Comparison of ENCODE assay signal across 28 mouse cellular contexts in genomic region chr7:63468258-63468657, GRCm38 (mm10). TPM values are rescaled to one million over a fixed set of nuclear protein-coding genes. Genes with fewer than 3 reads are reported as not detected.
DNase-seq lines count a peak whose midpoint lies in the region; ATAC-seq and TF ChIP-seq lines count a peak whose summit lies in the region.
"Had no signal": no experiment of that assay in that cellular context is flagged by ENCODE, and none has a peak within 500 bp of the region (broad histone marks: within the 10 kb centered on the region; RNA-seq: fewer than 3 reads in every experiment).

No protein-coding gene starts in this region.

- H3K9me3 ChIP-seq in forebrain, embryonic 16.5 days (ENCODE audit: control insufficient read depth, low read length): no peaks in the 10 kb centered on the region
- H3K9me3 ChIP-seq: embryonic facial prominence, embryonic 15.5 days; heart, embryonic 13.5 days; kidney, embryonic 15.5 days; limb, embryonic 15.5 days; lung, embryonic 15.5 days; midbrain, embryonic 15.5 days; neural tube, embryonic 13.5 days; stomach, embryonic 15.5 days had no signal

- H3K27me3 ChIP-seq in cerebellum, adult 2 months (ENCODE audit: control insufficient read depth, insufficient read depth, low read length): no peaks in the 10 kb centered on the region
- H3K27me3 ChIP-seq in forebrain, embryonic 16.5 days (replicated peaks; ENCODE audit: control insufficient read depth, insufficient read depth, low read length): no peaks in the 10 kb centered on the region
- H3K27me3 ChIP-seq: embryonic facial prominence, embryonic 15.5 days; heart, embryonic 13.5 days; kidney, embryonic 15.5 days; limb, embryonic 15.5 days; lung, embryonic 15.5 days; midbrain, embryonic 15.5 days; neural tube, embryonic 13.5 days; stomach, embryonic 15.5 days had no signal

- TF ChIP-seq CTCF in cerebellum, adult 2 months (IDR thresholded peaks at IDR 0.05; ENCODE audit: borderline replicate concordance, insufficient read depth, low read depth, low read length): no peak

- H3K4me1 ChIP-seq in cerebellum, adult 2 months (ENCODE audit: control insufficient read depth, insufficient read depth, low read length): peaks cover 52% of the 10 kb centered on the region
- no peaks in the 10 kb centered on the region for H3K4me1 ChIP-seq in forebrain, embryonic 16.5 days (replicated peaks; ENCODE audit: control insufficient read depth, insufficient read depth, low read length)
- H3K4me1 ChIP-seq: embryonic facial prominence, embryonic 15.5 days; heart, embryonic 13.5 days; kidney, embryonic 15.5 days; limb, embryonic 15.5 days; lung, embryonic 15.5 days; midbrain, embryonic 15.5 days; stomach, embryonic 15.5 days had no signal

- intact Hi-C loops in heart, postnatal 25 days (cut with DNase I): no loop called here

- WGBS in cerebellum, adult 2 months: 5% methylated on average over 3 of the region's 3 CpGs
- WGBS in forebrain, embryonic 16.5 days: 89% methylated on average over 3 of the region's 3 CpGs

- H3K9ac ChIP-seq in forebrain, embryonic 16.5 days (replicated peaks; ENCODE audit: low read depth, low read length): no peak overlapping the region
- H3K9ac ChIP-seq: embryonic facial prominence, embryonic 15.5 days; heart, embryonic 13.5 days; kidney, embryonic 15.5 days; limb, embryonic 15.5 days; liver, embryonic 14.5 days; lung, embryonic 15.5 days; midbrain, embryonic 15.5 days; neural tube, embryonic 13.5 days; stomach, embryonic 15.5 days had no signal

- peak; percentile 58 for DNase-seq in heart, adult 11 months
- DNase-seq in heart, postnatal 25 days (ENCODE audit: low spot score): no peak
- peak; percentile 20 to 40 for DNase-seq in layer of hippocampus, adult 8-10 months (ENCODE audit: low spot score in 2 of 2)
- DNase-seq in layer of hippocampus, postnatal 36 days: no peak
- peak; percentile 75 to 91 for DNase-seq in cerebellum, adult 2 months
- DNase-seq in cerebellum, postnatal 25 days: peak; percentile 70 to 74
- no peak for DNase-seq in right cerebral cortex, adult 2 months (ENCODE audit: low spot score in 2 of 2)
- DNase-seq: adrenal gland, postnatal 14 days; gastrocnemius, postnatal 25 days; heart, adult 2 months; heart, postnatal 4 days; kidney, adult 11 months; kidney, postnatal 36 days; right cerebral cortex, postnatal 4 days; thymus, postnatal 25 days had no signal

- no peak for TF ChIP-seq POLR2A in cerebellum, adult 2 months (IDR thresholded peaks at IDR 0.05; ENCODE audit: borderline replicate concordance, insufficient read depth, low read length)

- no peak overlapping the region for H3K4me2 ChIP-seq in forebrain, embryonic 16.5 days (ENCODE audit: low read length)
- H3K4me2 ChIP-seq: embryonic facial prominence, embryonic 15.5 days; heart, embryonic 13.5 days; kidney, embryonic 15.5 days; limb, embryonic 15.5 days; lung, embryonic 15.5 days; midbrain, embryonic 15.5 days; neural tube, embryonic 13.5 days; stomach, embryonic 15.5 days had no signal

- no peak overlapping the region for H3K4me3 ChIP-seq in cerebellum, adult 2 months (replicated peaks; ENCODE audit: insufficient read depth, low read depth, low read length)
- no peak overlapping the region for H3K4me3 ChIP-seq in forebrain, embryonic 16.5 days (replicated peaks; ENCODE audit: low read length)
- H3K4me3 ChIP-seq: embryonic facial prominence, embryonic 15.5 days; heart, adult 2 months; heart, embryonic 13.5 days; kidney, embryonic 15.5 days; limb, embryonic 15.5 days; lung, embryonic 15.5 days; midbrain, embryonic 15.5 days; neural tube, embryonic 13.5 days; stomach, embryonic 15.5 days had no signal

- no peaks in the 10 kb centered on the region for H3K36me3 ChIP-seq in forebrain, embryonic 16.5 days (ENCODE audit: control insufficient read depth, insufficient read depth)
- H3K36me3 ChIP-seq: embryonic facial prominence, embryonic 15.5 days; heart, embryonic 13.5 days; kidney, embryonic 15.5 days; limb, embryonic 15.5 days; lung, embryonic 15.5 days; midbrain, embryonic 15.5 days; neural tube, embryonic 13.5 days; stomach, embryonic 15.5 days had no signal

- peak overlapping the region; percentile 75 for H3K27ac ChIP-seq in cerebellum, adult 2 months (ENCODE audit: insufficient read depth, low read length)
- H3K27ac ChIP-seq in forebrain, embryonic 16.5 days (ENCODE audit: low read length): no peak overlapping the region
- H3K27ac ChIP-seq: embryonic facial prominence, embryonic 15.5 days; heart, adult 2 months; heart, embryonic 13.5 days; kidney, embryonic 15.5 days; limb, embryonic 15.5 days; liver, embryonic 14.5 days; lung, embryonic 15.5 days; macrophage; midbrain, embryonic 15.5 days; neural tube, embryonic 13.5 days; stomach, embryonic 15.5 days had no signal

- ATAC-seq in forebrain, embryonic 16.5 days: no peak
- ATAC-seq: CD4-positive, CD25-positive, alpha-beta regulatory T cell, adult 4 months; forebrain, embryonic 14.5 days; midbrain, embryonic 15.5 days had no signal

RNA-seq across cellular contexts. Expression of gene Otud7a, which starts 23.7 kb away (rescaled TPM):
- under 1 TPM in 1 of 2 experiments, not detected in 1; 0.39 TPM for total RNA-seq in heart, postnatal 25 days (2021)
- 10 to 100 TPM; 62.6 to 68.2 (median 63.6) TPM for total RNA-seq in layer of hippocampus, adult 8-10 months (2022)
- 10 to 100 TPM; 68.9 to 70.0 TPM for total RNA-seq in layer of hippocampus, postnatal 36 days (2021)
- 51.4 and 63.6 TPM in 2 replicates for polyA plus RNA-seq in cerebellum, adult 2 months (2012; rRNA removed)
- polyA plus RNA-seq in forebrain, embryonic 16.5 days (2015; fragmentation: Nextera tagmentation; extraction: Ambion mirVana): 2.1 and 2.5 TPM in 2 replicates
- total RNA-seq: heart, adult 2 months had no signal
- polyA plus RNA-seq: CD4-positive, CD25-positive, alpha-beta regulatory T cell, adult 4 months; macrophage had no signal

Comparison
In these comparisons a context has a peak if more than half of its experiments do, and no peak if none do; other contexts are left out.
1. DNase-seq: peak in heart, adult 11 months (single experiment), layer of hippocampus, adult 8-10 months (2 of 2), cerebellum, adult 2 months (2 of 2) and cerebellum, postnatal 25 days (2 of 2); none in heart, postnatal 25 days (single experiment), layer of hippocampus, postnatal 36 days (0 of 2) and right cerebral cortex, adult 2 months (0 of 2).
2. RNA of gene Otud7a, which starts 23.7 kb away (total RNA-seq): 68.9 to 70.0 TPM in layer of hippocampus, postnatal 36 days and 62.6 to 68.2 TPM in layer of hippocampus, adult 8-10 months; 0.39 TPM in heart, postnatal 25 days; every median in the first group is over 10 times any median in the second.